Mouse (Mus musculus) heart, postnatal 0 days (tissue): ENCODE measurements around the gene Lipt2. TPM values are rescaled to one million over a fixed set of nuclear protein-coding genes. Genes with fewer than 3 reads are reported as not detected.

Experiments
- ATAC-seq: fragments of 200-750 bp; cut with Nextera tagmentation; 2 replicates; pipeline ENCODE4 v1.8.0; 2017; ENCODE audit warnings: low read depth, moderate number of reproducible peaks, moderate library complexity; ENCODE audit not compliant: insufficient read depth
- DNase-seq: peaks from one replicate; pipeline ENCODE4 v3.0.0-alpha.2; 2016; ENCODE audit warnings: low spot score
- H3K27ac ChIP-seq: fragments of 300-500 bp; sonication (generic); 2 replicates; pipeline ENCODE4 v1.5.1; 2014; ENCODE audit warnings: low read depth, mild to moderate bottlenecking
- H3K27me3 ChIP-seq: fragments of 300-500 bp; sonication (generic); 2 replicates; pipeline ENCODE4 v1.6.1; 2014; ENCODE audit warnings: low read length, mixed read lengths; ENCODE audit not compliant: control insufficient read depth, insufficient read depth
- H3K36me3 ChIP-seq: fragments of 300-500 bp; sonication (generic); replicated peaks from 2 replicates; pipeline ENCODE4 v1.6.1; 2014; ENCODE audit warnings: low read length, mixed read lengths; ENCODE audit not compliant: control insufficient read depth, insufficient read depth
- H3K4me1 ChIP-seq: fragments of 300-500 bp; sonication (generic); 2 replicates; pipeline ENCODE4 v1.6.1; 2014; ENCODE audit warnings: antibody characterized with exemption; ENCODE audit not compliant: control insufficient read depth, insufficient read depth
- H3K4me2 ChIP-seq: fragments of 300-500 bp; sonication (generic); 2 replicates; pipeline ENCODE4 v1.6.1; 2014; ENCODE audit warnings: low read depth, mild to moderate bottlenecking, low read length, moderate library complexity
- H3K4me3 ChIP-seq: fragments of 300-500 bp; sonication (generic); 2 replicates; pipeline ENCODE4 v1.5.1; 2014; ENCODE audit warnings: low read depth, low read length
- H3K9ac ChIP-seq: fragments of 300-500 bp; sonication (generic); replicated peaks from 2 replicates; pipeline ENCODE4 v1.6.1; 2014; ENCODE audit warnings: low read depth, low read length, mixed read lengths
- H3K9me3 ChIP-seq: fragments of 300-500 bp; sonication (generic); replicated peaks from 2 replicates; pipeline ENCODE4 v1.6.1; 2016; ENCODE audit warnings: low read length; ENCODE audit not compliant: control insufficient read depth
- CTCF ChIP-seq: IDR thresholded peaks from 2 replicates; pipeline ENCODE4 v1.5.1; 2016; ENCODE audit warnings: antibody characterized with exemption, control low read depth, low read depth
- EP300 ChIP-seq: IDR thresholded peaks from 2 replicates; pipeline ENCODE4 v1.6.1; 2016; ENCODE audit warnings: antibody characterized with exemption, low read depth
- WGBS: fragments of 180-500 bp; shearing (Covaris S2); extraction: QIAGEN DNeasy Blood & Tissue Kit; methylation state at CpG from one replicate; pipeline ENCODE4 v1.1.7; 2014; 5-methylcytosine and 5-hydroxymethylcytosine counted together
- polyA plus RNA-seq: library from polyadenylated mRNA; unstranded; fragments of >200 nt; fragmentation: Nextera tagmentation; extraction: Ambion mirVana; gene quantifications from 2 replicates; pipeline ENCODE4 v1.2.1, GENCODE M21; 2015
- total RNA-seq: library from RNA; depleted of rRNA; stranded (reverse); fragments of >200 nt; gene quantifications from 2 replicates; pipeline ENCODE4 v1.2.3, GENCODE M21; 2014; ENCODE audit warnings: low replicate concordance

Lipt2 gene
- total and polyA plus RNA-seq, 2 experiments from 2014 or later: 10.4 to 13.3 TPM

GRCm38 (mm10) chr7:100168654-100169053, 9.6 kb downstream of the Lipt2 start:
- no peaks in the 10 kb centered on the region for H3K36me3 ChIP-seq
- no peak for TF ChIP-seq EP300
- TF ChIP-seq CTCF: no peak
- no peak overlapping the region for H3K4me2 ChIP-seq
- no peak overlapping the region for H3K4me3 ChIP-seq
- no peaks in the 10 kb centered on the region for H3K27me3 ChIP-seq
- H3K9me3 ChIP-seq: no peaks in the 10 kb centered on the region
- no peak for DNase-seq
- H3K27ac ChIP-seq: no peak overlapping the region
- no peak for ATAC-seq
- no peaks in the 10 kb centered on the region for H3K4me1 ChIP-seq
- H3K9ac ChIP-seq: no peak overlapping the region
- WGBS: 64% methylated on average over 11 of the region's 11 CpGs

DNA sequence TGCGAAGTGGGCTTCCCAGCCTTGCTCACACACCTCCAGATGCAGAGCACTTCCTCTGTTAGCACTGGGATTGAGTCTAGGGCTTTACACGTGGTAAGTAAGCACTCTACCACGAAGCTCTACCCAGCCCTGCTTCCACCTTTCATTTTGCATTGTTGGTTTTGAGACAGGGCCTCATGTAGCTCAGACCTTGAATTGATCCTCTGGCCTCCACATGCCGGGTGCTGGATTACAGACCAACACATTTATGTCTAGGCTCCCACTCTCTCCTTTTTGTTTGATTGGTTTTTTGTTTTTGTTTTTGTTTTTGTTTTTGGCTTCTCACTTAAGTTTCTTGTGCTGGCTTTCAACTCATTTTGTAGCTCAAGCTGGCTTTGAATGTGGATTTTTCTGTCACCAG, 11.7 kb downstream of the Lipt2 start:
- ATAC-seq (no peak), DNase-seq (no peak)
- no peaks in the 10 kb centered on the region for H3K36me3 ChIP-seq
- H3K4me3 ChIP-seq: no peak overlapping the region
- 0 out of 2 replicates have a peak, but pooled peaks cover under 1% of the 10 kb centered on the region for H3K27me3 ChIP-seq
- no peaks in the 10 kb centered on the region for H3K9me3 ChIP-seq
- H3K27ac ChIP-seq: no peak overlapping the region
- no peak overlapping the region for H3K4me2 ChIP-seq
- H3K9ac ChIP-seq: no peak overlapping the region
- no peak for TF ChIP-seq EP300
- TF ChIP-seq CTCF: no peak
- 63% methylated on average over 4 of the region's 4 CpGs for WGBS
- no peaks in the 10 kb centered on the region for H3K4me1 ChIP-seq

- ATAC-seq (no peak), DNase-seq (no peak)
- Histone ChIP-seq H3K27me3 (peaks cover 35% of the 10 kb centered on the region), H3K9ac (no peak within 1 kb of the TSS), H3K27ac (no peak within 1 kb of the TSS), H3K9me3 (no peaks in the 10 kb centered on the region), H3K4me1 (peaks cover 10% of the 10 kb centered on the region), H3K4me3 (no peak within 1 kb of the TSS), H3K36me3 (no peaks in the 10 kb centered on the region), H3K4me2 (no peak within 1 kb of the TSS)
- TF ChIP-seq EP300: no peak
- 66% methylated on average over 3 of the region's 3 CpGs for WGBS
Observed at GRCm38 (mm10) chr7:100176269-100176668, 17.2 kb downstream of the Lipt2 start, which contains the start of gene Kcne3. Gene Kcne3 (plus strand): TSS chr7:100176502.

- ATAC-seq (peak; percentile 67), DNase-seq (peak; percentile 28)
- Histone ChIP-seq H3K9me3 (no peaks in the 10 kb centered on the region), H3K9ac (0 out of 2 replicates have a peak overlapping the region, but pooled peaks have one; percentile 0), H3K27me3 (peaks cover 35% of the 10 kb centered on the region), H3K4me3 (peak overlapping the region; percentile 50), H3K27ac (no peak overlapping the region), H3K4me2 (peak overlapping the region; percentile 70), H3K4me1 (peaks cover 10% of the 10 kb centered on the region), H3K36me3 (no peaks in the 10 kb centered on the region)
- no peak for TF ChIP-seq EP300
- TF ChIP-seq CTCF: no peak
- WGBS: 6% methylated on average over 30 of the region's 30 CpGs
Observed at GRCm38 (mm10) chr7:100178016-100178890, 19.2 kb downstream of the Lipt2 start.

- no peak for DNase-seq
- peak overlapping the region; percentile 70 for H3K4me2 ChIP-seq
- TF ChIP-seq CTCF (no peak), EP300 (no peak)
- H3K27me3 ChIP-seq: peaks cover 35% of the 10 kb centered on the region
- H3K9me3 ChIP-seq: no peaks in the 10 kb centered on the region
- no peaks in the 10 kb centered on the region for H3K36me3 ChIP-seq
- peaks cover 10% of the 10 kb centered on the region for H3K4me1 ChIP-seq
- ATAC-seq: no peak; the same call in 1 of the 2 replicates
- under 1% methylated on average over 15 of the region's 15 CpGs for WGBS
- peak overlapping the region; percentile 50 for H3K4me3 ChIP-seq
- no peak overlapping the region for H3K27ac ChIP-seq
- H3K9ac ChIP-seq: 0 out of 2 replicates have a peak overlapping the region, but pooled peaks have one; percentile 0
Observed at GRCm38 (mm10) chr7:100178891-100179233, 19.8 kb downstream of the Lipt2 start.
